Mouse (Mus musculus): ENCODE results near the gene Lrg1. TPM values are rescaled to one million over a fixed set of nuclear protein-coding genes. Genes with fewer than 3 reads are reported as not detected.

The Lrg1 gene
- total RNA-seq, 2 experiments from 2014 or later, result 0.62 to 0.81 TPM

DNA sequence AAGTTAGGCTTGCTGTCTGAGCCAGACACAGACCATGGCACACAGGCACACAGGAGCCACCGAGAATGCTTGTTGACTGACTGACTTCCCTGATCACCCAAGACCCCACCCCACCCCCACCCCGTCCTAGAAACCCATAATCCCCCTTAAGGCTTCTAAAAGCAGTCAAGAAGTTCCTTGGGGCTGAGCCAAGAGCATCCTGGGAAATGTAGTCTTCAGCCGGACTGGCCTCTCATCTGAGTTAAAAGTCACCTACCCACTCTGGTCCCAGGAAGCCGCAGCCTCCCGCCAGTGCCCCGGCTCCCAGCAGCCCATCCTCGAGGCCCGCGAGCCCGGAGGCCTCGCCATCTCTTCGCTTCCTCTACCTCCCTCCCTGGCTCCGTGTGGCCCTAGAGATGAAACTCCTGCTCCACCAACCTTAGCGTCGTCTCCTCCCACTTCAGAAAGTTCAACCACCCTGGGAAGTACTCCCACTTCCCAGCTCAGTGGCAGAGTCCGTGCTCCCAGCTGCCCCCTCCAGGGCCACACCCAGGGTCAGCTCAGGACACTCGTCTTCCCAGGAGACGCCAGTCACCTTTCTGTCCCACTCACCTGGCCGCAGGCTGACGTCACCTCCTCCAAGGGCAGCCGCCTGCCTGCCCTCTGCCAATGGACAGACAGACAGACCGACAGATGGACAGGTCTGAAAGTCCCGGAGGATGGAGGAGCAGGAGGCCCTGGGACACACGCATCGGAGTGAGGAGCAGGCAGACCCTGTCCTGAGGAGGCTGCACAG, 16.2 kb upstream of the Lrg1 start:
- DNase-seq (ENCODE audit: low spot score in 2 of 2), result no peak

DNA sequence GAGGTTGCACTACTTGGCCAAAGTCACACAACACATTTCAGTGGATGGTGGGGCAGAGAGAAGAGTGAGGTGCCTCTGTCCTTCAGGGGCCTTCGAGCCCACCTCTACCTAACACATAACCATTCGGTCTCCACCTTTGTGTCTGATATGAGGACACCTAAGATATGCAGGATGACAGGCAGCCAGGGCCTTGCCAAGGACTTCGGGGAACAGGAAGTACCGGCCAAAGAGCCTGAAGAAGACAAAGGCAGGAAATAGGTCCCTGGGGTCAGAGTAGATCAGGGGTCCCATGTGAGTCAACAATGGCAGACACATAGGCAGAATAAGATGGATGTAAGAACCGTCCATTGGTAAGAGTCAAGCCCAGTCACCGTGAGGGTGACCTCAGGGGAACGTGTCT, 14.8 kb upstream of the Lrg1 start:
- no peak for DNase-seq (ENCODE audit: low spot score in 2 of 2)

DNA sequence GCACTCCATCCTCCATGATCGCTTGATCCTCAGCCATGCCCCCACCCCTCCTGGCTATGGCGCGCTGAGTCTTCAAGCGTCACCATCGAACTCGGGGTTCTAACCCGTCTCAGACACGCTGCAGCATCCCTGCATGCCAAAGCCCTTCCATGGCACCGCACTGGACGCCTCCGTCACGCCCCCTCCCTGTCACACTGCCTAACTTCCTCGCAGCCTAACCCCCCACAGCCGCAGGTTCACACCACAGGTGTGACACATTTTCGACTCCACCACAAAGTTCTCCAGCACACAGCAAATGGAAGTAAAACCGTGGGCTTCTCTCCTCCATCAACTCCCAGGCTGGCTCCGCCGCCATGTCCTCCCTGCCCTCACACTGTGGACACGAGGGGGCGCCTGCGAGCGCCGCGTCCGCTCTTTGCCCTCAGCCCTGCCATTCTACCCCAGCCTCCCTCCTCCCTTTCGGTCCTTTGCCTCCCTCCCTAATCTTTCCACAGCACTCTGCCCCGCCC, 12.7 kb upstream of the Lrg1 start:
- no peak for DNase-seq (ENCODE audit: low spot score in 2 of 2)

DNA sequence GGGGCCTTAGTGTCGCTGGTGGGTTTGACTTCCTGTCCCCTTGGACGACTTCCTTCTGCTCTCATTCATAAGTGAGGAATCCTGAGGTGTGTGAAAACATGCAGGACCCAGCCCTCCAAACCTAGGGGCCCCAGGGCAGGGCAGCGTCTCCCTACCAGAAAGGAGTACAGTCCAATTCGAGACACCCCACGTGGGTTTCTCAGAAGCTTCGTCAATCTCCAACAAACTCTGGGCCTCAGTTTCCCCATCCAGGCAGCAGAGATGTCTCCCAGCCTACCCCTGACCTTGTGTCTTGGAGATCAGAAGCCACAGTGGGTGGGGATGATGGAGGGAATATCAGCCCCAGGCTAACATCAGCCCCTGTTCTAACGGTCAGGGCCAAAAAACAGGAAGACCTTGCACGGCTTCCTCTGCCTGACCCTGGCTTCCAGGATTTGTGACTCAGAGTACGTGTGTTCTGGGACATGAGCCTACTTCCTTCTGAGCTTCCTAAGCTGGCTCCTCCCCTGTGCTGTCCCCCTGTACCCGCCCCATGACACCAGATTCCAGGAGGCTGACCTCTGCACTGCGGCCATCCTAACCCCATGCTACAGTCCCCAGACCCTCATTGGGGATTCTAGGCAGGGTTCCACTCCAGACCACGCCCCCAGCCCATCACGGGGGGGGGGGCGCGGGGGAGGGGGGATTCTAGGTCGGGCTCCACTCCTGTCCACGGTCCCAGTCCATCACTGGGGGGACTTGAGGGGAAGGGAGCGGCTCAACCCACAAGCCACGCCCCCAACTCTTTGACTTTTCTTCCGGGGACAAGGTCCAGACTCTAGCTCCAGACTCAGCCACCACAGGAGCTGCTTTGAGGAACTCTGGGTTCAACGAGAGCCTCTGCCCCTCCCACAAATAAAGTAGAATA, 11.9 kb upstream of the Lrg1 start:
- no peak for DNase-seq (ENCODE audit: low spot score in 2 of 2)

DNA sequence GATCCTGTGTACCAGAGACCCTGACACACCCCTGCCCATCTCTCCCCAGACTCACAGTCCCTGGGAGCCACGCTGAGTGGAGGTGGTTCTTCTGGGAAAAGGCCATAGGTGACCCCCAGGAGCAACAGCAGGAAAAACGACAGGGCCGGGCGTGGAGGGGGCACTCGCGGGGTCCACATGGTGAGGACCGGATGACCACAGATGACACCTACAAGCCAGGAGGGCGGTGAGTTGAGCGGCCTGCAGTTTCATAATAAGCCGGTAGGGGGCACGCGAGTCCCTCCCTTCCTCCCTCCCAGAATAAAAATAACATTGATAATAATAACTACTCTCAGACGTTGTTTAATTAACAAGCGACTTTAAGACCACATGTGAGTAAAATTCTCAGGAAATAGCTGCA, 10.9 kb upstream of the Lrg1 start:
- no peak for DNase-seq (ENCODE audit: low spot score in 2 of 2)

DNA sequence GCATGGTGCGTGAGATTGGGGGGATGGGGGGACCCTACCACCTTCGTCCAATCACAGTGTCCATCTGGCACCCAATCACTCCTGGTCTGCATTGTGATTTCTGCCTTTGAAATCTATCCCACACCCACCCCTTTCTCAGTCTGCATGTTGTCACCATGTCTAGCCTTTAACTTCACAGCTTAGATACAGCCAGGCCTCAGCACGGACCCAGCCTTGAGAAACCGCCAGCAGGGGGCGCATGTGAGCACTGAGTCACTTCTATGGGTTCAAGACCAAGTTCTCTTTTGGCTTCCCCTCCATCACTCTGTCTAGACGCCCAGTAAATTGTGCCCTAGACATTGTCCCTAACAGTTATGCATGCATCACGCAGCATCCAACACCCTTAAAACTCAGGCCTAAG, 10.0 kb upstream of the Lrg1 start:
- no peak for DNase-seq (ENCODE audit: low spot score in 2 of 2)

DNA sequence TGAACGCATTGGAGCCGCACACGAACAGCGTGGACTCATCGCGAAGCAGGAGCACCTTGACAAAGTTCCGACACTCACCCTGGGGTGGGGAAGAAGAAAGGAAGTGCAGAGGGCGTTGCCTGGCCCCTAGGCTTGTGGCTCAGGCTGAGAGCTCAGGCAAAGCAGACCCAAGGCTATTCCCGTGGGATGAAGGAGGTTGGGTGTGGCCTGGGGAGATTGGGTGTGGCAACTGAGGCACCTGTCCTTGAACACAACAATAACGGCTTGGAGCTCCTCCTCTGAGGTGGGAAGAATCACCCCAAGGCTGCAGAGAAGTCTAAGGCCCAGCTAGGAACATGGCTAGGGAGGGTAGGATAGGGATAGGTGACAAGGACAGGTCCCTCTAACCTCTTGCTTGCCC, 9.3 kb upstream of the Lrg1 start:
- DNase-seq (ENCODE audit: low spot score in 2 of 2), result no peak

DNA sequence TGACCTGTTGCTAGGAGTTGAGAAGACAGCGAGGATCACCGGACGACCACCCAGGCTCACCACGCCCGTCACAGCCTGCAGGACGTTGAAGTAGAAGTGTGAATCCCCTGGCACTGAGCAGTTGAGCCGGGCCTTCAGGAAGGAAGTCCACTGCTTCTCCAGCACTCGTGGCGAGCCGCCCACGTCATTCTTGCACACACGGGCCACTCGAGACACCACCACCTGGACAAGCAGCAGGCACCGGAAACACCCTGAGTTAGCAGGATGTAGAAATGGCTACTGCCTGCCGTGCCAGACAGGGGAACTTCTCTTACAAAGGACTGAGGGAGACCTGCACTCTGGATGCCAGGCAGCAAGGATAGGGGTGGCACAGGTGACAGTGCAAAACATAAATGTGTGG, 6.4 kb upstream of the Lrg1 start:
- DNase-seq (ENCODE audit: low spot score in 2 of 2), result no peak

DNA sequence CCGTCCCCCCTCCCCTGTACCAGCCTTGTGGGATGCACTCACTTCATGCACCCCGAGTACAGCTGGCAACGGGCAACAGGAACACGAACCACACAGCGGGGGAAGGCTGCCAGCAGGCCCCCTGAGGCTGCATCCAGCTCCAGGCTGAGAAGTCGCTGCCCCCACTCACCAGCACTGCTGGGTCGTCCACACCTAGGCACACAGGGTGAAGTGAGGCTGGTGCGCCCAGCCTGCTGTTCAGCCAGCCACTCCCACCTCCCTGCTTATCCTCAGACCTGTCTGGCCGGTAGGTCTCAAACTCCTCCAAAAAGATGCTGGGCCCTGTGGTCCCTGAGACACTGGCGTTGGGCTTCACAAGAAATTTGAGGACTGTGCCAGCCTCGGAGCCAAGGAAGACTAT, 4.4 kb upstream of the Lrg1 start:
- DNase-seq (ENCODE audit: low spot score in 2 of 2), result no peak

DNA sequence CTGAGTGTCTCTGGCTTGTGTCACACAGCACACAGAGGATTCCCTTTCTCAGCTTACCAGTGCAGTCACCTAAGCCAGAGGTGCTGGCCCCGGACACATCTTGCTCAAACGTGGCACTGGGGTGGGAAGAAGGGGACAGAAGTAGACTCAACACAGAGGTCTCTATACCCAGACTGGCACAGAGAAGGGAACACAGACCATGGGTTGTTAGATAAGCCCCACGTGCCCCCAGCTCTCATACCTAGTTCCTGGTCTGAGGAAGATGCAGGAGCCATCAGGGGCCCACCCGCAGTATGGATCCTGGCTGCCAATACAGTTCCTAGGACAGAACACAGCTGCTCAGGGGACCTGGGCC, 3.5 kb upstream of the Lrg1 start:
- DNase-seq (ENCODE audit: low spot score in 2 of 2), result no peak

DNA sequence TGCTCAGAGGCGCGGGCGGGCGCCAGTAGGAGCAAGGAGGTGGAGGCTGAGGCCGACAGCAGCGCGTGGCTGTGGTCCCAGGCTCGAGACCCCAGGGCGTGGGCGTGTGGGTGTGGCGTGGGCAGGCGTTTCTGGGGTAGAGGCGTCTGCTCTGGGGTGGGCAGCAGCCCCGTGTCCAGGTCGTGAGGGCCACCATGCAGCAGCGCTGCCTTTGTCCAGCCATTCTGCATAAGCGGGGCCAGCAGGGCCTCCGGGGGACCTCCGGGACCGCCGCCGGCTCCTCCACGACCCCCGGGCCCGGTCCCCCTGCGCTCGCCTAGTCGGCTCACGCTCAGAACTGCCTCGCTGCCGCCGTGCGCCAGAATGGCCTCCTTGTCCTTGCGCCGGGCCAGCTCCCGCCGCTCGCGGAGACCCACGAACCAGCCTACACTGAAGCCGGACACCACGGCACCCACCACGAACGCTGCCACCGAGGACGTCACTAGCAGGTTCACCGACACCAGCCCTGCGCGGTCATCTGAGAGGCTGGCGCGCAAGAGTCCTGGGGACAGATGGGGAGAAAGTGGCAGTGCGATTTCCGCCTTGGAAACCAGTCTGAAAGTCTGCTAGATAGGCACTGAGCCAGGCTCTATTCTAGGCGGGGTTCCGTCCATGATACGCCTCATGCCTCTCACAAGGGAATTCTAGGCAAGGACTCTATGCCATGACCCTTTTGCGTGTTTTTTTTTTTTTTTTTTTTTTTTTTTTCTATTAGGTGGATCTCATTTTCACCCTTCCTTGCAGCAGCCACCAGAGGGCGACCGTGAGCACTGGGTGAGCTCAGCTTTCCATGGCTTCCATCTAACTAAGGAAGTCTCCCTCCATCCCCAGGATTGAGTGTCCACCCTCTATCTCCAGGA, 2.8 kb upstream of the Lrg1 start:
- no peak for DNase-seq (ENCODE audit: low spot score in 2 of 2)

DNA sequence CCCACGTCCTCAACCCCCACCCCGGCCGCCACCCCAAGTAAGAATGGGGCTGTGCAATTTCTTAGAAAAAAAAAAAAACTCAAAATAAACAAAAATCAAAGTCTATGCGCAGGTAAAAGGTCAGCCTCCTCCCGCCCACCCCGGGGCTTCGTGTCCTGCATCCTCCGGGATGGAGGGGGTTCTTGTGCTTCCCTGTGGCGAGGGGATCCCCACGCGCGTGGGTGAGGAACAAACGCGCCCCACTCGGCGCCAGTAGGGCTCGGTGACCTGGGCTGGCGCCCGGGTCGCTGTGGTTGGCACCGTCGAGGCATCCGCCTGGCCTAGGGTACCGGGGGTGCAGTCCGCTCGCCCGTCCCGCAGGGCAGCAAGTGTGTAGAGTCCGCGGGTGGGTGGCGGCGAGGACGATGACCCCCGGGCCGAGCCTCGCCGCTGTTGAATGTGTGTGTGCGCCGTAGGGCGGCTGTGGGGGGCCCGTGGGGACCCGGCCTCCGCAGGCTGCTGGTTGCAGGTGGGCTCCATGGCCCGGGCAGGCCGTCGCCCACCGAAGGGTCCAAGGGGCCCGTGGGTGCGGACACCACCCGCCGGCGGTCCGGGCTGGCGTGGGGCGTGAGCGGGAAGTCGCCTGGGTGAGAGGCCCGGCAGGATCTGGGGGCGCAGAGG, 2.0 kb upstream of the Lrg1 start:
- no peak for DNase-seq (ENCODE audit: low spot score in 2 of 2)

DNA sequence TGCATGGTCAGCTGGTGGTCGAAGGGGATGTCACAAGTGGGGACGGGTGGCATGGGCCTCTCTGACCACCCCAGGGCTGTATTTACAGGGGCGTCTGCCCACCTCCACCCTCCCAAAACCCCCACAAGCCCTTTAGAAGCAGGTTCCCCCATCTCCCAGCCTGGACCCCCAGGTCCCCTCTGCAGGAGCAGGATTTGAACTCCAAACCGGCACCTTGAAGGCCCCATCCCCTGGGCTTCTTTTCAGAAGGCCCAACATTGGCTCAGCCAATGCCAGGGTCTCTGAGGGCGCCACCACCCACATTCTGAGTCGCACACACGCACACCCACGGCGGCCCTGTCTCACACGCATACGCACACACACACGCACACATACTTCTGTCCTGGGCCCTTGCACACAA, 1.4 kb upstream of the Lrg1 start:
- DNase-seq (ENCODE audit: low spot score in 2 of 2), result no peak

DNA sequence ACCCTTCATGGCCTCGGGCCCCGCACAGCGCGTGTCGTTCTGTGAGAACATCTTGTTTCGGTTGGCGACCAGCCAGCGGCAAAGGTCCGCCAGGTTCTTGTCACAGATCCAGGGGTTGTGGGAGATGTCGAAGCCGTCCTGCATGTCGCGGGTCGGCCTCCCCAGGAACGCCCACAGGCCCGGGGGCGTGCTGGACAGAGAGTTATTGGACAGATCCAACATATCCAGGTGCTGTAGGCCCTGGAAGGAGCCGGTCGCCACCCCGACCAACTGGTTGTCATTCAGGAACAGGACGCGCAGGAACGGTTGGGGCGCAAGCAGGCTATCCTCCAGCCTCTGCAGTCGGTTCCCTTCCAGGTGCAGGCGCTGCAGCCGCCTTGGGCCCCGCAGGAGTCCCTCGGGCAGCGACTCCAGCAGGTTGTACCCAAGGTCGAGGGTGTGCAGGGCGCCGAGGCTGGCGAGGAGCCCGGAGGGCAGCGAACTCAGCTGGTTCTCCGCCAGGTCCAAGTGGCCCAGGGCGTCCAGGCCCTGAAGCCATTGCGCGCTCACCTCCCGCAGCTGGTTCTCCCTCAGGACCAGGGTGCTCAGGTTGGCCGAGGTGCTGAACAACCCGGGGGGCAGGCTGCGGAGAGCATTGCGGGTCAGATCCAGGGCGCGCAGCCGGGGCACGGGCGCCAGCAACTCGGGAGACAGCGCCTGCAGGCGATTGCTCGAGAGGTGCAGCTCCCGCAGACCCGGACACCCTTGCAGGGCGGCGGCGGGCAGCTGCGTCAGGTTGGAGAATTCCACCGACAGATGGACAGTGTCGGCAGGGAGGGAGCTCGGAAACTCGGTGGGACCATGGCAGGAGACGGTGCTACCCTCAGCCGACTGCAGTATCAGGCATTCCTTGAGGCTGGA, 1.6 kb downstream of the Lrg1 start:
- DNase-seq (ENCODE audit: low spot score in 2 of 2), result no peak

DNA sequence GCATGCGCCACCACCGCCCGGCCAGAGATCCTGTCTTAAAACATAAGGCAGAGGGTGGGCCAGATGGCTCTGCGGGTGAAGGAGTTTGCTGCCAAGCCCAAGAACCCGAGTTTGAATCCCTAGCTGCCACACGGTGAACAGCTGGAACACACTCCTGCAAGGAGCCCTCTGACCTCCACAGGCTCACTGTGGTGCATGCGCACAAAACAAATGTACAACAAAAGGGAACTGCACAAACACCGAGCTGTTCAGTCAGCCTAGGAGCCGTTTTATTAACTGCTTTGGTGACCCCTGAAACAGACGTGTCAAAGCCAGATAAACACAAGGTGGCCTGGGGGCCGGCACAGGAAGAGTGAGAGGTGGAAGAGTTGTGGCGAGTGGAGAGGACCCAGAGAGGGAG, 2.4 kb downstream of the Lrg1 start:
- no peak for DNase-seq (ENCODE audit: low spot score in 2 of 2)

DNA sequence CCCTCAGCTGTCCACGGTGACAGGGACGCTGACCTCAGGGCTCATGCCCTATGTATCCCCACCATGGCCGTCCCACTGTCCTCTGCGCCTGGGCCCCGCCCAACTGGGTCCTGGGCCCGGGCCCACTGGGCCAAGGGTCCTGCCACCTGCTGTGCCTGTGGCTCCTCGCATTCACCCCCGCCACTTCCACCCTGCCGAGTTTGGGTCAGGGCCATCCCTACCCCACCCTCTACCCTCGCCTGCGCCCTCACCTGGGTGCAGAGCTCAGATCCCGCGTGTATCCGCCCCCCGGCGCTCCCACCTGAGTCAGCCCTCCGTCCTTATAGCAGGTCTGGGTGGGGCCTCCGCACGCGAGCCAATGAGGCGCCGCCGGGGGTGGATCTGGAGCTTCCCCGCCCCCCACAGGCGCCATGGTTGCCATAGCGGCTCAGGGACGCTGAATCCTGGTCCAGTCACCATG, 4.5 kb downstream of the Lrg1 start, which contains the start of gene Plin5:
Gene Plin5, minus strand, starts transcription at position 346 of the 460 bp plus-strand sequence.
- DNase-seq (ENCODE audit: low spot score in 2 of 2), result peak in 1 of 2 experiments; percentile 42

DNA sequence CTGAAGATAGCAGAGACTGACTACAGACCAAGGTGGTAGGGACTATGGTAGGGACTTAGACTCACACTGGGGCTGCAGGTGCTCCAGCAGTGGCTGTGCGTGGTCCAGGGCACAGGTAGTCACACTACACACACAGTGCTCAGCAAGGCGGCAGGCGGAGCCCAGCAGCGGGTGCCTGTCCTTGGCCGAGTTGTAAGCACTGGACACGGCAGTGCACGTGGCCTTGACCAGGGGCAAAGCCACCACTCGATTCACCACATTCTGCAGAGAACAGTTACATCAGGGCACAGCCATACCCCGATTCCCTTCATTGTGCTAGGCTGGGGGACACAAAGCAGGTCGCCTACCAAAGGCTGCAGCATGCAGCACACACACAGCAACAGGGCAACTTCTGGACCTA, 5.6 kb downstream of the Lrg1 start:
- DNase-seq (ENCODE audit: low spot score in 2 of 2), result no peak

DNA sequence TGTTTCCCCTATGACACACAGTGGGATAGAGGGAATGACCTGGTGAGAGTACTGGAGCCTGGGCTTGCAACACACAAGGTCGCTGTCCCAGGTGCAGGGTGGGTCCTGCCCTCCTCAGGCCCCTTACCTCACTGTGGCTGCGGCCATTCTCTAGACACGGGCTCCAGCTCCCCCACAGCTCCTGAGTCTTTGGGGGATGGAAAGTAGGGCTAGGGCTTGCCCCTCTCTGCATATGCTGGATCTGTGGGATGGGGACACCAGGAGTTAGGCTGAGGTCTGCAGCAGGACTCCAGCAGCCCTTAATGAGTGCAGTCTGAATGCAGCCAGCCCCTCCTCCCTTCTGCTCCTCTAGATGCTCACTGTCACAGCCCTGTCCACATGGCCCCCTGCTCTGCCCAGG, 9.1 kb downstream of the Lrg1 start:
- no peak for DNase-seq (ENCODE audit: low spot score in 2 of 2)

DNA sequence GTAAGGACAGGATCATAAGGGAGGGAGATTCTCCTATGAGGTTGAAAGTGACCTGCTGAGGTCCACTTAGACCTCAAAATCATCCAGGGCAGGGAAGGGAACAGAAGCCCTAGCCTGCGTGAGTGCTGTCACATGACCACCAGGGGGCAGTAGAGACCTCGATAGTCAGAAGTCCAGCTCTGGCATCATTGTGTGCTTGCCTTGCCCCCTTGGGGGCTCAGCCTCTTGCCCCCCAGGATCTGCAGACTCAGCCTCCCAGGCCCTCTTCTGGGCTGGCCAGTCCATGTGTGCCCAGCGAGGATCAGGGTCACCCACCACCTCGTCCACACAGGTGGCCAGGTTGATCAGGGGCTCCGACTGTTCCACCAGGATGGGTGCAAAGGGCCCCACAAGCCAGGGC, 9.9 kb downstream of the Lrg1 start:
- DNase-seq (ENCODE audit: low spot score in 2 of 2), result peak in 1 of 2 experiments; percentile 74

DNA sequence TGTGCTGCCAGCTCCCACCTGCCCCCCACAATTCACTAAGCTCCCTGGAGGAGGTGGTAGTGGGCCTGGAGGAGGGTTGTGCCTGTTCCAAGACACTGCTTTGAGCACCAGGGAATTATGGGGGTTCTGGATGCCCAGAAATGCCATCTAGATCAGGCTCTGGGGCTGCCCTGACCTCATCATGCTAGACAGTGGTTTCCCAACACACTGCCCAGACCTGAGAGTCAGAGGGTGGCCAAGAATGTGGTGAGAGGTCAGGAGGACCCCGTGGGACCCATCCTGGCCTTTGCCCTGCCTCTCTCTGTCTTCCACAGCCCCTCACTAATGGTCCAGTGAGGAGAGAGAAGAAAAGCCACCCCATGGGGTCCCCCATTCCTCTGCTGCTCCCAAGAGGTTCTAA, 10.8 kb downstream of the Lrg1 start:
- DNase-seq (ENCODE audit: low spot score in 2 of 2), result no peak
